Mouse (Mus musculus): ENCODE results near the gene Gm20388. TPM values are rescaled to one million over a fixed set of nuclear protein-coding genes. Genes with fewer than 3 reads are reported as not detected.
A peak's percentile ranks its signal among the peaks of the same experiment; 100 is the strongest.

The Gm20388 gene
- total RNA-seq, 2 experiments from 2014 or later = 2.2 to 7.6 TPM

- Histone ChIP-seq H3K4me3 (no peak overlapping the region), H3K27ac (peak overlapping the region; percentile 44; the same call in 1 of the 2 replicates)
- no peak for DNase-seq (ENCODE audit: low spot score in 2 of 2)
- TF ChIP-seq CTCF (conservative IDR thresholded peaks at IDR 0.05) = no peak
Observed at GRCm38 (mm10) chr8:122896317-122896716, 2985.7 kb downstream of the Gm20388 start.

- H3K4me3 ChIP-seq = no peak overlapping the region
- DNase-seq (ENCODE audit: low spot score in 2 of 2) = no peak
- peak overlapping the region; percentile 44; the same call in 1 of the 2 replicates for H3K27ac ChIP-seq
- no peak for TF ChIP-seq CTCF (conservative IDR thresholded peaks at IDR 0.05)
Observed at GRCm38 (mm10) chr8:122897200-122897599, 2986.6 kb downstream of the Gm20388 start.

- DNase-seq (ENCODE audit: low spot score in 2 of 2) = no peak
- peak overlapping the region; percentile 44; the same call in 1 of the 2 replicates for H3K27ac ChIP-seq
- H3K4me3 ChIP-seq = no peak overlapping the region
- TF ChIP-seq CTCF (conservative IDR thresholded peaks at IDR 0.05) = no peak
Observed at GRCm38 (mm10) chr8:122898018-122898417, 2987.4 kb downstream of the Gm20388 start.

GRCm38 (mm10) chr8:122898473-122898872, 2987.8 kb downstream of the Gm20388 start:
- no peak overlapping the region for H3K27ac ChIP-seq
- TF ChIP-seq CTCF (conservative IDR thresholded peaks at IDR 0.05) = no peak
- no peak for DNase-seq (ENCODE audit: low spot score in 2 of 2)
- H3K4me3 ChIP-seq = no peak overlapping the region

- no peak overlapping the region for H3K4me3 ChIP-seq
Observed at GRCm38 (mm10) chr8:122899085-122899484, 2988.4 kb downstream of the Gm20388 start.

GRCm38 (mm10) chr8:122901476-122901875, 2990.8 kb downstream of the Gm20388 start:
- no peak for DNase-seq (ENCODE audit: low spot score in 2 of 2)
- H3K4me3 ChIP-seq = no peak overlapping the region
- peak overlapping the region; percentile 73 for H3K27ac ChIP-seq
- TF ChIP-seq CTCF (conservative IDR thresholded peaks at IDR 0.05) = no peak

More at GRCm38 (mm10) chr8:122899085-122899484, 2988.4 kb downstream of the Gm20388 start:
- TF ChIP-seq CTCF (conservative IDR thresholded peaks at IDR 0.05) = no peak
- no peak overlapping the region for H3K27ac ChIP-seq
- no peak for DNase-seq (ENCODE audit: low spot score in 2 of 2)

GRCm38 (mm10) chr8:122901892-122902515, 2991.4 kb downstream of the Gm20388 start:
- Histone ChIP-seq H3K27ac (peak overlapping the region; percentile 73), H3K4me3 (no peak overlapping the region)
- no peak for TF ChIP-seq CTCF (conservative IDR thresholded peaks at IDR 0.05)
- no peak for DNase-seq (ENCODE audit: low spot score in 2 of 2)

GRCm38 (mm10) chr8:122902581-122902980, 2991.9 kb downstream of the Gm20388 start:
- TF ChIP-seq CTCF (conservative IDR thresholded peaks at IDR 0.05) = no peak
- no peak for DNase-seq (ENCODE audit: low spot score in 2 of 2)
- Histone ChIP-seq H3K27ac (peak overlapping the region; percentile 73), H3K4me3 (no peak overlapping the region)

GRCm38 (mm10) chr8:122903002-122903401, 2992.4 kb downstream of the Gm20388 start:
- H3K4me3 ChIP-seq = no peak overlapping the region
- no peak for TF ChIP-seq CTCF (conservative IDR thresholded peaks at IDR 0.05)
- DNase-seq (ENCODE audit: low spot score in 2 of 2) = no peak
- peak overlapping the region; percentile 73 for H3K27ac ChIP-seq

- Histone ChIP-seq H3K27ac (peak overlapping the region; percentile 90; the same call in 1 of the 2 replicates), H3K4me3 (no peak overlapping the region)
- TF ChIP-seq CTCF (conservative IDR thresholded peaks at IDR 0.05) = no peak
- DNase-seq (ENCODE audit: low spot score in 2 of 2) = no peak
Observed at GRCm38 (mm10) chr8:122904496-122904895, 2993.9 kb downstream of the Gm20388 start.

GRCm38 (mm10) chr8:122905346-122905745, 2994.7 kb downstream of the Gm20388 start:
- no peak overlapping the region for H3K4me3 ChIP-seq
- TF ChIP-seq CTCF (conservative IDR thresholded peaks at IDR 0.05) = no peak
- no peak for DNase-seq (ENCODE audit: low spot score in 2 of 2)
- peak overlapping the region; percentile 90 for H3K27ac ChIP-seq

- DNase-seq (ENCODE audit: low spot score in 2 of 2) = peak; percentile 91 to 92
- Histone ChIP-seq H3K4me3 (no peak overlapping the region; the same call in 1 of the 2 replicates), H3K27ac (peak overlapping the region; percentile 90)
- peak; percentile 98 for TF ChIP-seq CTCF (conservative IDR thresholded peaks at IDR 0.05)
Observed at GRCm38 (mm10) chr8:122906463-122907021, 2995.9 kb downstream of the Gm20388 start.

- DNase-seq (ENCODE audit: low spot score in 2 of 2) = no peak
- H3K4me3 ChIP-seq = no peak overlapping the region
- no peak for TF ChIP-seq CTCF (conservative IDR thresholded peaks at IDR 0.05)
- H3K27ac ChIP-seq = no peak overlapping the region
Observed at GRCm38 (mm10) chr8:122912150-122912549, 3001.5 kb downstream of the Gm20388 start.

GRCm38 (mm10) chr8:122912871-122913270, 3002.2 kb downstream of the Gm20388 start:
- DNase-seq (ENCODE audit: low spot score in 2 of 2) = no peak
- Histone ChIP-seq H3K27ac (0 out of 2 replicates have a peak overlapping the region, but pooled peaks have one; percentile 32), H3K4me3 (no peak overlapping the region)
- no peak for TF ChIP-seq CTCF (conservative IDR thresholded peaks at IDR 0.05)
